Mouse (Mus musculus): ENCODE results near the gene Ksr2. TPM values are rescaled to one million over a fixed set of nuclear protein-coding genes. Genes with fewer than 3 reads are reported as not detected.
A peak's percentile ranks its signal among the peaks of the same experiment; 100 is the strongest.

Ksr2 gene
- polyA plus RNA-seq, 1 experiment = 0.30 TPM

- Histone ChIP-seq H3K27me3 (ENCODE audit: control insufficient read depth, insufficient read depth, low read length) (no peaks in the 10 kb centered on the region), H3K27ac (ENCODE audit: insufficient read depth, low read length) (no peak overlapping the region), H3K36me3 (ENCODE audit: control insufficient read depth, insufficient read depth, low read length) (no peaks in the 10 kb centered on the region), H3K4me1 (ENCODE audit: control insufficient read depth, insufficient read depth, insufficient read length) (peaks cover 4% of the 10 kb centered on the region; the same call in 1 of the 2 replicates), H3K4me3 (ENCODE audit: extremely low read depth, insufficient read depth, insufficient read length) (no peak overlapping the region)
- TF ChIP-seq POLR2A (IDR thresholded peaks at IDR 0.05; ENCODE audit: low read depth, low read length) (no peak), CTCF (IDR thresholded peaks at IDR 0.05; ENCODE audit: extremely low read depth, insufficient read depth, insufficient read length, insufficient replicate concordance) (no peak)
- no peak for DNase-seq (ENCODE audit: low read depth in 1 of 2, low spot score in 2 of 2)
- WGBS = 60% methylated on average over 16 of the region's 16 CpGs
Measured at GRCm38 (mm10) chr5:117488670-117489325, 75.0 kb downstream of the Ksr2 start.

GRCm38 (mm10) chr5:117492933-117493863 is 79.4 kb downstream of the Ksr2 start:
- 25% methylated on average over 31 of the region's 31 CpGs for WGBS
- TF ChIP-seq CTCF (IDR thresholded peaks at IDR 0.05; ENCODE audit: extremely low read depth, insufficient read depth, insufficient read length, insufficient replicate concordance) (no peak), POLR2A (IDR thresholded peaks at IDR 0.05; ENCODE audit: low read depth, low read length) (no peak)
- H3K27ac ChIP-seq (ENCODE audit: insufficient read depth, low read length) = no peak overlapping the region
- DNase-seq (ENCODE audit: low read depth in 1 of 2, low spot score in 2 of 2) = no peak
- peaks cover 4% of the 10 kb centered on the region; the same call in 1 of the 2 replicates for H3K4me1 ChIP-seq (ENCODE audit: control insufficient read depth, insufficient read depth, insufficient read length)
- no peak overlapping the region for H3K4me3 ChIP-seq (ENCODE audit: extremely low read depth, insufficient read depth, insufficient read length)
- H3K36me3 ChIP-seq (ENCODE audit: control insufficient read depth, insufficient read depth, low read length) = no peaks in the 10 kb centered on the region
- H3K27me3 ChIP-seq (ENCODE audit: control insufficient read depth, insufficient read depth, low read length) = no peaks in the 10 kb centered on the region

- H3K36me3 ChIP-seq (ENCODE audit: control insufficient read depth, insufficient read depth, low read length) = no peaks in the 10 kb centered on the region
- WGBS = 10% methylated on average over 7 of the region's 7 CpGs
- no peaks in the 10 kb centered on the region for H3K27me3 ChIP-seq (ENCODE audit: control insufficient read depth, insufficient read depth, low read length)
- peak; percentile 72; the same call in 1 of the 2 replicates for TF ChIP-seq CTCF (IDR thresholded peaks at IDR 0.05; ENCODE audit: extremely low read depth, insufficient read depth, insufficient read length, insufficient replicate concordance)
- TF ChIP-seq POLR2A (IDR thresholded peaks at IDR 0.05; ENCODE audit: low read depth, low read length) = no peak
- no peaks in the 10 kb centered on the region; the same call in 1 of the 2 replicates for H3K4me1 ChIP-seq (ENCODE audit: control insufficient read depth, insufficient read depth, insufficient read length)
- peak overlapping the region; percentile 35; the same call in 1 of the 2 replicates for H3K27ac ChIP-seq (ENCODE audit: insufficient read depth, low read length)
- no peak overlapping the region for H3K4me3 ChIP-seq (ENCODE audit: extremely low read depth, insufficient read depth, insufficient read length)
- DNase-seq (ENCODE audit: low read depth in 1 of 2, low spot score in 2 of 2) = peak in 1 of 2 experiments; percentile 34
Measured at GRCm38 (mm10) chr5:117493947-117494346, 80.1 kb downstream of the Ksr2 start.

GRCm38 (mm10) chr5:117497084-117497483 is 83.3 kb downstream of the Ksr2 start:
- TF ChIP-seq POLR2A (IDR thresholded peaks at IDR 0.05; ENCODE audit: low read depth, low read length) = no peak
- TF ChIP-seq CTCF (IDR thresholded peaks at IDR 0.05; ENCODE audit: extremely low read depth, insufficient read depth, insufficient read length, insufficient replicate concordance) = peak; percentile 33; the same call in 1 of the 2 replicates
- DNase-seq (ENCODE audit: low read depth in 1 of 2, low spot score in 2 of 2) = peak in 1 of 2 experiments; percentile 17
- 75% methylated on average over 21 of the region's 21 CpGs for WGBS

GRCm38 (mm10) chr5:117502611-117503010 is 88.8 kb downstream of the Ksr2 start:
- Histone ChIP-seq H3K27me3 (ENCODE audit: control insufficient read depth, insufficient read depth, low read length) (no peaks in the 10 kb centered on the region), H3K4me1 (ENCODE audit: control insufficient read depth, insufficient read depth, insufficient read length) (no peaks in the 10 kb centered on the region), H3K36me3 (ENCODE audit: control insufficient read depth, insufficient read depth, low read length) (no peaks in the 10 kb centered on the region), H3K4me3 (ENCODE audit: extremely low read depth, insufficient read depth, insufficient read length) (no peak overlapping the region), H3K27ac (ENCODE audit: insufficient read depth, low read length) (no peak overlapping the region)
- TF ChIP-seq CTCF (IDR thresholded peaks at IDR 0.05; ENCODE audit: extremely low read depth, insufficient read depth, insufficient read length, insufficient replicate concordance) = peak; percentile 82
- no peak for TF ChIP-seq POLR2A (IDR thresholded peaks at IDR 0.05; ENCODE audit: low read depth, low read length)
- DNase-seq (ENCODE audit: low read depth in 1 of 2, low spot score in 2 of 2) = peak in 1 of 2 experiments; percentile 28
- WGBS = 87% methylated on average over 5 of the region's 5 CpGs

More at GRCm38 (mm10) chr5:117497084-117497483, 83.3 kb downstream of the Ksr2 start:
- H3K36me3 ChIP-seq (ENCODE audit: control insufficient read depth, insufficient read depth, low read length) = no peaks in the 10 kb centered on the region
- no peaks in the 10 kb centered on the region; the same call in 1 of the 2 replicates for H3K4me1 ChIP-seq (ENCODE audit: control insufficient read depth, insufficient read depth, insufficient read length)
- no peak overlapping the region for H3K4me3 ChIP-seq (ENCODE audit: extremely low read depth, insufficient read depth, insufficient read length)
- no peak overlapping the region for H3K27ac ChIP-seq (ENCODE audit: insufficient read depth, low read length)
- no peaks in the 10 kb centered on the region for H3K27me3 ChIP-seq (ENCODE audit: control insufficient read depth, insufficient read depth, low read length)

- H3K4me1 ChIP-seq (ENCODE audit: control insufficient read depth, insufficient read depth, insufficient read length) = no peaks in the 10 kb centered on the region
- no peak for DNase-seq (ENCODE audit: low read depth in 1 of 2, low spot score in 2 of 2)
- no peaks in the 10 kb centered on the region for H3K36me3 ChIP-seq (ENCODE audit: control insufficient read depth, insufficient read depth, low read length)
- no peak overlapping the region for H3K27ac ChIP-seq (ENCODE audit: insufficient read depth, low read length)
- 81% methylated on average over 5 of the region's 5 CpGs for WGBS
- H3K4me3 ChIP-seq (ENCODE audit: extremely low read depth, insufficient read depth, insufficient read length) = no peak overlapping the region
- no peaks in the 10 kb centered on the region for H3K27me3 ChIP-seq (ENCODE audit: control insufficient read depth, insufficient read depth, low read length)
- no peak for TF ChIP-seq CTCF (IDR thresholded peaks at IDR 0.05; ENCODE audit: extremely low read depth, insufficient read depth, insufficient read length, insufficient replicate concordance)
- no peak for TF ChIP-seq POLR2A (IDR thresholded peaks at IDR 0.05; ENCODE audit: low read depth, low read length)
Measured at GRCm38 (mm10) chr5:117504431-117504830, 90.6 kb downstream of the Ksr2 start.

Data from spleen, adult 2 months (tissue).